Mouse (Mus musculus): Measurements from ENCODE around the gene Luc7l3. TPM values are rescaled to one million over a fixed set of nuclear protein-coding genes. Genes with fewer than 3 reads are reported as not detected.
A peak's percentile ranks its signal among the peaks of the same experiment; 100 is the strongest.

Luc7l3 gene
- 160 and 188 TPM in 2 replicates for total RNA-seq (2015)
- 289 and 470 TPM in 2 replicates for total RNA-seq (2017)

GRCm38 (mm10) chr11:94321931-94322400 lies at the start of gene Luc7l3:
TSS of gene Luc7l3 (minus strand) at chr11:94321988.
- peak; percentile 91 for ATAC-seq (replicated peaks; ENCODE audit: poor library complexity)

GRCm38 (mm10) chr11:94370809-94371208 lies 49.0 kb upstream of the Luc7l3 start:
- ATAC-seq (replicated peaks; ENCODE audit: poor library complexity), result peak; percentile 93

- ATAC-seq (replicated peaks; ENCODE audit: poor library complexity), result no peak; the same call in 1 of the 2 replicates
Measured at GRCm38 (mm10) chr11:94369981-94370380, 48.2 kb upstream of the Luc7l3 start.

- no peak for ATAC-seq (replicated peaks; ENCODE audit: poor library complexity)
Measured at GRCm38 (mm10) chr11:94365340-94365739, 43.6 kb upstream of the Luc7l3 start.

GRCm38 (mm10) chr11:94363690-94364089 lies 41.9 kb upstream of the Luc7l3 start:
- no peak for ATAC-seq (replicated peaks; ENCODE audit: poor library complexity)

GRCm38 (mm10) chr11:94362101-94362500 lies 40.3 kb upstream of the Luc7l3 start:
- ATAC-seq (replicated peaks; ENCODE audit: poor library complexity), result no peak

GRCm38 (mm10) chr11:94361166-94361870 lies 39.5 kb upstream of the Luc7l3 start:
- no peak for ATAC-seq (replicated peaks; ENCODE audit: poor library complexity)

GRCm38 (mm10) chr11:94359168-94359567 lies 37.4 kb upstream of the Luc7l3 start:
- ATAC-seq (replicated peaks; ENCODE audit: poor library complexity), result no peak

GRCm38 (mm10) chr11:94355521-94356217 lies 33.9 kb upstream of the Luc7l3 start:
- no peak for ATAC-seq (replicated peaks; ENCODE audit: poor library complexity)

- peak; percentile 92 for ATAC-seq (replicated peaks; ENCODE audit: poor library complexity)
Measured at GRCm38 (mm10) chr11:94351094-94351493, 29.3 kb upstream of the Luc7l3 start.

- ATAC-seq (replicated peaks; ENCODE audit: poor library complexity), result peak; percentile 26; the same call in 1 of the 2 replicates
Measured at GRCm38 (mm10) chr11:94350337-94350736, 28.5 kb upstream of the Luc7l3 start.

- ATAC-seq (replicated peaks; ENCODE audit: poor library complexity), result no peak
Measured at GRCm38 (mm10) chr11:94349839-94350238, 28.1 kb upstream of the Luc7l3 start.

GRCm38 (mm10) chr11:94347063-94347575 lies 25.3 kb upstream of the Luc7l3 start:
- no peak for ATAC-seq (replicated peaks; ENCODE audit: poor library complexity)

- no peak for ATAC-seq (replicated peaks; ENCODE audit: poor library complexity)
Measured at GRCm38 (mm10) chr11:94346611-94347010, 24.8 kb upstream of the Luc7l3 start.

- ATAC-seq (replicated peaks; ENCODE audit: poor library complexity), result no peak
Measured at GRCm38 (mm10) chr11:94345926-94346325, 24.1 kb upstream of the Luc7l3 start.

GRCm38 (mm10) chr11:94344470-94344869 lies 22.7 kb upstream of the Luc7l3 start:
- ATAC-seq (replicated peaks; ENCODE audit: poor library complexity), result no peak

- no peak for ATAC-seq (replicated peaks; ENCODE audit: poor library complexity)
Measured at GRCm38 (mm10) chr11:94343955-94344358, 22.2 kb upstream of the Luc7l3 start.

GRCm38 (mm10) chr11:94342114-94342905 lies 20.5 kb upstream of the Luc7l3 start:
- ATAC-seq (replicated peaks; ENCODE audit: poor library complexity), result peak; percentile 34; the same call in 1 of the 2 replicates

- ATAC-seq (replicated peaks; ENCODE audit: poor library complexity), result no peak
Measured at GRCm38 (mm10) chr11:94340948-94341933, 19.5 kb upstream of the Luc7l3 start.

Measured in megakaryocyte progenitor cell, adult 5-6 weeks (primary cell).